Mouse (Mus musculus): ENCODE measurements around the gene Gm38431.

Gm38431 gene

GRCm38 (mm10) chr9:21091707-21092320 lies at the start of gene Gm38431, which contains the start of gene Raver1:
Gene Gm38431 (minus strand): TSS chr9:21091997.
Gene Raver1 (minus strand): TSS chr9:21092008.
- in situ Hi-C loops (cut with MboI, MseI): no loop called here

DNA sequence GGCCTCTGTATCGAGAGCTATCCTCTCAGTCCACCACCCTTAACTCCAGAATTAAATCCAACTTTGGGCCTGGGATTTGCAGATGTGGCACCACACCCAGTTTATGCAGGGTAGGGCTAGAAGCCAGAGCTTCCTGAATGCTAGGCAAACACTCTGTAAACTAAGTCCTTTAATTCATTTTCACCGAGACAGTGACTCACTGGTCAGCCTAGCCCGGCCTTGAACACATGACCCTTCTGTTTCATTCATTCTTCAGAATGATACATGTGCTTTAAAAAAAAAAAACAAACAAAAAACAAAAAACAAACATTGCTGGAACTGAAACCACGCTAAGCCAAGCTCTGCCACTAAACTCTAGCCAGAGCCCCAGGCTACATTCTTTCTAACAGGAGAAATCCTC lies 46.6 kb upstream of the Gm38431 start:
- in situ Hi-C loops (cut with MboI, MseI): loop anchor here (25.0 kb wide), 1 partner anchor 501 kb away; the partner anchor contains the start of genes Fbxl12 and Ubl5

DNA sequence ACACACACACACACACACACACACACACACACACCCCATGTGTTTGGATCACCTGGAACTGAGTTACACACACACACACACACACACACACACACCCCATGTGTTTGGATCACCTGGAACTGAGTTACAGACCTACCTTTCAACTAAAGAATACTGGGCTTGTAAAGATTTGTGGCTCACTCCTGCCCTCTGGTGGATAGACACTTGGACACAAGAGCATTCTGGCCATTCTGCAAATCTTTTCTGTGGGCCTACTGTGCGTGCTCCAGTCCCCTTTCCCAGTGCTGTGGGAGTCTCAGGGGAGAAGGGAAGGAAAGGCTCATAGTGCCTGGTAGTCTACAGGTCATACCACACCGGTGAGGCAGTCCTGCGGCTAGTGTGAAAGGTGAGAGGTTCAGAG lies 45.4 kb upstream of the Gm38431 start:
- in situ Hi-C loops (cut with MboI, MseI): loop anchor here (25.0 kb wide), 1 partner anchor 500 kb away; the partner anchor contains the start of genes Fbxl12 and Ubl5

DNA sequence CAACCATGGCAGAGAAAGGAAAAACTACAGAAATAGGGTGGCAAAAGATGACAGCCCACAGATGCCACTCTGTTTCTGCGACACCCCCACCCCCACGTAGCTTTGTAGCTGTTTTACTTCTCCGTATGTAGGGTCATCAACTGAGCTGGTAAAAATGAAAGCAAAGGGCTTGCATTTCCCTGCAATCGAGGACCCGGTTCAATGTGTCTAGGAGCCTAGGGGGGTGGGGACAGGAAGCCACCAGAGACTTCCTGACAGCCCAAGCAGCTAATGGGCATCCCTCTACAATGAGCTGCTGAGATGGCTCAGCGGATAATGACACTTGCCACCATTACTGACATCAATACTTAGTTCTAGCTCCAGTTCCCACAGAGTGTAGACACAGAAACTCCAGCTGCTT lies 44.6 kb upstream of the Gm38431 start:
- in situ Hi-C loops (cut with MboI, MseI): loop anchor here (25.0 kb wide), 1 partner anchor 499 kb away; the partner anchor contains the start of genes Fbxl12 and Ubl5

GRCm38 (mm10) chr9:21135941-21136381 lies 44.2 kb upstream of the Gm38431 start:
- in situ Hi-C loops (cut with MboI, MseI): loop anchor here (25.0 kb wide), 1 partner anchor 499 kb away; the partner anchor contains the start of genes Fbxl12 and Ubl5

DNA sequence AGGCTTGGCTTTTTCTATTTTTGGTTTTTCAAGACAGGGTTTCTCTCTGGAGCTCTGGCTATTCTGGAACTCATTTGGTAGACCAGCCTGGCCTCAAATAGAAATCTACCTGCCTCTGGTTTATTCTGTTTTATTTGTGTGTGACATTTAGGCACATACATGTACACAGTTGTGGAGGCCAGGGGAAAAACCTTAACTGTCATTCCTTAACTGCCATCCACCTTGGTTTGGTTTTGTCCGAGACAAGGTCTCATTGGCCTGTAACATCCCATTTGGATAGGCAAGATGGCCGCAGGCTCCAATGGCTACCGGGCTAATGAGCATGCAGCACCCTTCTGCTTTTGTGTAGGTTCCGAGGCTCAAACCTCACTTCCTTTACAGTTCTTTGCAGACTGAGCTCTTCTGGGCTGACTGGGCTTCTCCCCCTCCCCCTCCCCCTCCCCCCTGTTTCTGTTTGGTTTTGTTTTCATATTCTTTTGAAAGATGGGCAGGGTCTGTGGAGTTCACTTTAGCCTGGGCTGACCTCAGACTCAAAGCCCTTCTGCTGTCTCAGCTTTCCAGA lies 43.6 kb upstream of the Gm38431 start:
- in situ Hi-C loops (cut with MboI, MseI): loop anchor here (25.0 kb wide), 1 partner anchor 498 kb away; the partner anchor contains the start of genes Fbxl12 and Ubl5

DNA sequence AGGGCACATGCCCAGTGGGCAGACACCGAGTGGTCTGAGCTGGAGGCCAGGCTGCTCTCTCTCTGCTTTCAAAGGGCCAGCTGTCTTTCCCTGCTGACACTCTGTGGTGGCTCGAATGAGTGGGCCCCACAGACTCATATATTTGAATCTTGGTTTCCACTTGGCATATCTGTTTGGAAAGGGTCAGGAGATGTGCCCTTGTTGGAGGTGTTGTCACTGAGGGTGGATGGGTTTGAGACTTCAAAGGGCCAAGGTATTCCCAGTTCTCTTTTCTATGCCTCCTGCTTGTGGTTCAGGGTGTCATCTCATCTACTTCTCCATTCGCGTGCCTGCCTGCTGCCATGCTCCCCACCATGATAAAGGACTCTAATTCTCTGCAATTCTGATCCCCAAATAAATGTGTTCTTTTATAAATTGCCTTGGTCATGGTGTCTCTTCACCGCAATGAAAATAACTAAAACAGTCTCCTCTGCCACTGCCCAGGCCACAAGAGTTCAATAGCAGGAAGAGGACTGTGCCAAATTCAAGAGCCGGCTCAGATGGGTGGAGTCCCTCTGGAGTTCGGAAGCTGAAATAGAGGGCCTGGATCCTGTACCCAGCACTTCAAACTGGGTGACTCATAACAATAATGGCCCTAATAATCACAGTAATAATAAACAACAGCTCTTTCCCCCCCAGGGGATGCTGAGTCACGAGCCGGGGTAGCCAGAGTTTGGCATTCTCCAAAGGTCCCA lies 43.0 kb upstream of the Gm38431 start:
- in situ Hi-C loops (cut with MboI, MseI): loop anchor here (25.0 kb wide), 1 partner anchor 497 kb away; the partner anchor contains the start of genes Fbxl12 and Ubl5

GRCm38 (mm10) chr9:21133064-21133707 lies 41.4 kb upstream of the Gm38431 start:
- in situ Hi-C loops (cut with MboI, MseI): loop anchor here (25.0 kb wide), 1 partner anchor 496 kb away; the partner anchor contains the start of genes Fbxl12 and Ubl5

GRCm38 (mm10) chr9:21132102-21132775 lies 40.4 kb upstream of the Gm38431 start:
- in situ Hi-C loops (cut with MboI, MseI): loop anchor here (25.0 kb wide), 1 partner anchor 495 kb away; the partner anchor contains the start of genes Fbxl12 and Ubl5

- in situ Hi-C loops (cut with MboI, MseI): loop anchor here (25.0 kb wide), 1 partner anchor 494 kb away; the partner anchor contains the start of genes Fbxl12 and Ubl5
Observed at GRCm38 (mm10) chr9:21131059-21131956, 39.5 kb upstream of the Gm38431 start, which contains the start of gene Tyk2. Gene Tyk2 (minus strand): TSS chr9:21131243.

DNA sequence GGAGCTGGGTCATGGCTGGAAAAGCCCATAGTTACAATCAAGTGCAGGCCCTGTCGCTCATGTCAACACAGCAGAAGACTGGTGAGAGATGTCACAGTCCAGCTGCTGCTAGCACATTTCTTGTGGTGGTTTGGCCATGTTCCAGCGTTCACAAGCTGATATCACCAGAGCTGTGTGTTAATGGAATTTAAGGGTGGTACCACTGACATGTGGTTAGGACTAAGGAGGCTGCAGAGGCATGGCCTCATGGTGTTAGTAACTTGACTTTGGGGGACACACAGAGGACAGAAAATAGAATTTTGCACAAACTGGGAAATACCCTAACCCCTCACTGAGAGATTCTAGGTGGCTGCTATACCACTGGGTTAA lies 34.4 kb upstream of the Gm38431 start:
- in situ Hi-C loops (cut with MboI, MseI): loop anchor here (25.0 kb wide), 1 partner anchor 489 kb away; the partner anchor contains the start of genes Fbxl12 and Ubl5

- in situ Hi-C loops (cut with MboI, MseI): loop anchor here (25.0 kb wide), 1 partner anchor 488 kb away; the partner anchor contains the start of genes Fbxl12 and Ubl5
Observed at GRCm38 (mm10) chr9:21125502-21126258, 33.9 kb upstream of the Gm38431 start.

- in situ Hi-C loops (cut with MboI, MseI): loop anchor here (25.0 kb wide), 1 partner anchor 488 kb away; the partner anchor contains the start of genes Fbxl12 and Ubl5
Observed at GRCm38 (mm10) chr9:21124837-21125236, 33.0 kb upstream of the Gm38431 start.

GRCm38 (mm10) chr9:21121483-21121882 lies 29.7 kb upstream of the Gm38431 start:
- in situ Hi-C loops (cut with MboI, MseI): no loop called here

DNA sequence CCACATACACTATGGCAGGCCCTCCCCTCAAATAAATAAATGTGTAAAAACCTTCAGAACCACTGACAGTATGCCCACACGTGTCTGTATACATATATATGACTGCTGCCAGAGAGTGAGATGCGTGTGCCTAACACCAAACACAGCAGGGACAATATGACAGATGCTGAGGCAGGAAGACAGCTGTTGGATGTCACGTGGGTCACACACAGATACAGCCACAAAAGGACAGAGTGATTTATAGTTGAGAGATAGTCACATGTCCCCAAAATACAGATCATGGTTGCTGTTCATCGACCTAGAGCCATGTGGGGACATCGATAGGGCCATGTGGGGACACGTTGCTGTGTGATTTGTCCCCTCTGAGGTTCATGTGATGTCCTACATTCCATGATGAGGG lies 25.3 kb upstream of the Gm38431 start:
- in situ Hi-C loops (cut with MboI, MseI): loop anchor here (5.0 to 10.0 kb wide), 2 partner anchors 75 to 1258 kb away; no protein-coding TSS in a partner anchor

DNA sequence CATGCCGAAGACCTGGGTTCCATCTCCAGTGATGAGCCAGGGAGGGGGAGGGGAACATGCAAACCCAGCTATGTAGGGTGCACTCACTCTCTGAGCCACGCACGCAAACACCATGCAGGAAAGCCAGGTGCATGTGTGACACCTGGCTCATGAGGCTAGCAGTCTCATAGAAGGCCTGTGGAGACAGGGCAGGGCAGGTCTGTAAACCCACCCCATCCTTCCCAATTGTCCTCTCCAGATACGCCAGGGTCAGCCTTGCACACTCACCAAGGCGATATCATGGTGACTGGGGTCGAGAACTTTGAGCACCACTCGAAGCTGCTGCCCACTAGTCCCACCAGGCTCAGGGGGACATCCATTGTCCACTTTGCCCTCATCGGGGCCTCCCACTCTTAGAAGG lies 23.3 kb upstream of the Gm38431 start:
- in situ Hi-C loops (cut with MboI, MseI): loop anchor here (5.0 to 10.0 kb wide), 2 partner anchors 73 to 1260 kb away; no protein-coding TSS in a partner anchor

DNA sequence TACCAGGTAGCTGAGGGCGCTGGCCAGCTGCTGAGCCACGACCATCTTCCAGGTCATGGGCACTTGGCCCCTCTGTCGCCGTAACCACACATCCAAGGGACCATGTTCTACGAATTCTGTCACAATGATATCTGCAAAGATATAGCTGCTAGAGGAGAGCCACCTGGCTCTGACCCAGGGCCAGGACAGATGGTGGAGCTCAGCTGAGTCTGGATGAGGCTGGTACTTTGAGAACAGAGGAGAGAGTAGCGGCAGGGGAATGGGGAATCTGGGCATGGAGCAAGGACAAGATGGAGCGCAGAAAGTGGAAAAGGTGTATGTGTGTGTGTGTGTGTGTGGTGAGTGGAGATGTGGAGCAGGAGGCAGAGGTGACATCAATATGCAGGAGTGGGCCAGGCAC lies 22.4 kb upstream of the Gm38431 start:
- in situ Hi-C loops (cut with MboI, MseI): loop anchor here (10.0 kb wide), 1 partner anchor 1261 kb away; no protein-coding TSS in a partner anchor

DNA sequence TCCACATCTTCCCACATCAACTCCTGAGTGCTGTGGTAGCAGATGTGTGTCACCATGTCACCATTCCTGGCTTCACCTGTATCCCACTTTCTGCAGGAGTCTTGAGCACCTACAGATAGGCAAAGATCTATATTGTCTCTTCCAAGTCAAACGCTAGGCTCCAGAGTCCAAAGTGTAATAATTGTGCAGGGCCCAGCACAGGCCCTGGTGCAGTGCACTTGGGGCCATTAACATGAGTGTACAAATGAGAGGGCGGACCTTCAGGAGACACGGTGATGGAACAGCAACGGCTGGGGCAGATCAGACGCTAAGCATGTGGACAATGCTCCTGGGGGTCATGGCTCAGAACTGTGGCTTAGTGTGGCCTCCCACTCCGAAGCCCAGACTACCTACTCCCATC lies 22.0 kb upstream of the Gm38431 start:
- in situ Hi-C loops (cut with MboI, MseI): loop anchor here (10.0 kb wide), 1 partner anchor 1261 kb away; no protein-coding TSS in a partner anchor
